Mouse (Mus musculus) CH12.LX (cell line): Measurements from ENCODE around the gene Npas3. TPM values are rescaled to one million over a fixed set of nuclear protein-coding genes. Genes with fewer than 3 reads are reported as not detected.

ENCODE experiments used
- DNase-seq: peaks from one replicate; pipeline ENCODE4 v3.0.0-alpha.2; 2013; ENCODE audit errors: extremely low read depth
- H3K27ac ChIP-seq: 2 replicates; pipeline ENCODE4 v1.5.1; 2012; ENCODE audit warnings: low read depth, mild to moderate bottlenecking, control low read depth, moderate library complexity; ENCODE audit not compliant: insufficient read depth
- H3K27me3 ChIP-seq: replicated peaks from 2 replicates; pipeline ENCODE3; 2012; ENCODE audit warnings: inconsistent platforms
- H3K36me3 ChIP-seq, 2 experiments: replicated peaks in 1 of 2; 2 replicates each; pipeline versions ENCODE3 to v1.6.1; 2012; ENCODE audit warnings: inconsistent platforms in 1 of 2, low read length in 1 of 2, mild to moderate bottlenecking in 1 of 2, mixed read lengths in 1 of 2, moderate library complexity in 1 of 2; ENCODE audit not compliant: control insufficient read depth in 1 of 2, insufficient read depth in 1 of 2
- H3K4me1 ChIP-seq, 2 experiments: 2 replicates each; pipeline ENCODE4 v1.6.1; 2012; ENCODE audit warnings: inconsistent platforms in 1 of 2, moderate library complexity in 1 of 2; ENCODE audit not compliant: insufficient read depth in 2 of 2, control insufficient read depth in 1 of 2
- H3K4me2 ChIP-seq: 2 replicates; pipeline ENCODE4 v1.6.1; 2012; ENCODE audit warnings: low read depth, mild to moderate bottlenecking, control low read depth; ENCODE audit not compliant: poor library complexity, insufficient read depth, severe bottlenecking
- H3K4me3 ChIP-seq, 3 experiments: fragments of 150-350 bp in 1 of 3; sonication (generic) in 1 of 3; replicated peaks in 1 of 3; 2 replicates each; pipeline versions ENCODE3 to v1.5.1; 2011 to 2012; ENCODE audit warnings: low read depth in 2 of 3, low read length in 2 of 3, mild to moderate bottlenecking in 2 of 3, moderate library complexity in 2 of 3, control low read depth in 1 of 3, improper control_type of control experiment in 1 of 3, inconsistent platforms in 1 of 3, mixed read lengths in 1 of 3; ENCODE audit not compliant: poor library complexity in 1 of 3
- H3K79me2 ChIP-seq: replicated peaks from 2 replicates; pipeline ENCODE4 v1.6.1; 2012; ENCODE audit warnings: mild to moderate bottlenecking, moderate library complexity; ENCODE audit not compliant: control insufficient read depth, poor library complexity, insufficient read depth, severe bottlenecking; ENCODE audit errors: extremely low read depth
- H3K9ac ChIP-seq: 2 replicates; pipeline ENCODE4 v1.6.1; 2012; ENCODE audit warnings: low read depth, mild to moderate bottlenecking, control low read depth, moderate library complexity; ENCODE audit not compliant: insufficient read depth
- H3K9me3 ChIP-seq: replicated peaks from 2 replicates; pipeline ENCODE3; 2012; ENCODE audit warnings: low read length, inconsistent platforms, mixed read lengths
- CHD2 ChIP-seq: IDR thresholded peaks from 2 replicates; pipeline ENCODE4 v1.6.1; 2011; ENCODE audit warnings: low read length, improper control_type of control experiment
- EP300 ChIP-seq: IDR thresholded peaks from 2 replicates; pipeline ENCODE4 v1.6.1; 2011; ENCODE audit warnings: low read length, improper control_type of control experiment
- GABPA ChIP-seq: IDR thresholded peaks from 2 replicates; pipeline ENCODE4 v1.6.1; 2012; ENCODE audit warnings: low read depth, low read length, improper control_type of control experiment, inconsistent platforms; ENCODE audit not compliant: insufficient replicate concordance
- JUN ChIP-seq: IDR thresholded peaks from 2 replicates; pipeline ENCODE4 v1.6.1; 2011; ENCODE audit warnings: low read depth, mild to moderate bottlenecking, low read length, improper control_type of control experiment, moderate library complexity; ENCODE audit not compliant: insufficient read depth
- JUND ChIP-seq: conservative IDR thresholded peaks from 2 replicates; pipeline ENCODE4 v1.6.1; 2011; ENCODE audit warnings: low read depth, low read length, improper control_type of control experiment
- KAT2A ChIP-seq: IDR thresholded peaks from 2 replicates; pipeline ENCODE4 v1.6.1; 2012; ENCODE audit warnings: low read length, improper control_type of control experiment, inconsistent platforms; ENCODE audit not compliant: insufficient replicate concordance
- MEF2A ChIP-seq: IDR thresholded peaks from 2 replicates; pipeline ENCODE4 v1.6.1; 2014; ENCODE audit warnings: low read depth, mild to moderate bottlenecking, inconsistent platforms, low read length, improper control_type of control experiment, borderline replicate concordance
- POLR2A ChIP-seq: IDR thresholded peaks from 2 replicates; pipeline ENCODE4 v1.6.1; 2011; ENCODE audit warnings: low read depth, mild to moderate bottlenecking, improper control_type of control experiment, low read length
- RAD21 ChIP-seq: IDR thresholded peaks from 2 replicates; pipeline ENCODE4 v1.6.1; 2011; ENCODE audit warnings: low read depth, mild to moderate bottlenecking, low read length, improper control_type of control experiment, moderate library complexity
- SIN3A ChIP-seq: IDR thresholded peaks from 2 replicates; pipeline ENCODE4 v1.6.1; 2012; ENCODE audit warnings: low read length, improper control_type of control experiment, inconsistent platforms
- SMC3 ChIP-seq: IDR thresholded peaks from 2 replicates; pipeline ENCODE4 v1.6.1; 2011; ENCODE audit warnings: low read depth, low read length, improper control_type of control experiment
- UBTF ChIP-seq: IDR thresholded peaks from 2 replicates; pipeline ENCODE4 v1.6.1; 2012; ENCODE audit warnings: low read depth, mild to moderate bottlenecking, inconsistent platforms, low read length, improper control_type of control experiment, moderate library complexity
- USF1 ChIP-seq: IDR thresholded peaks from 2 replicates; pipeline ENCODE4 v1.6.1; 2014; ENCODE audit warnings: low read depth, mild to moderate bottlenecking, inconsistent platforms, low read length, improper control_type of control experiment
- ZNF384 ChIP-seq: IDR thresholded peaks from 2 replicates; pipeline ENCODE4 v1.6.1; 2012; ENCODE audit warnings: low read depth, low read length, improper control_type of control experiment, inconsistent platforms
- dilution Hi-C: fragments of 300-500 bp; cut with MboI; formaldehyde crosslinking; loops from 2 replicates; pipeline ENCODE4 v1.14.3; 2020; ENCODE audit warnings: low sequenced_read_pairs; ENCODE audit not compliant: extremely low pct_unique_long_range_greater_than_20kb, extremely low pct_ligation_motif_present
- in situ Hi-C: fragments of 300-500 bp; cut with MboI; formaldehyde crosslinking; loops from 3 replicates; pipeline ENCODE4 v1.14.3; 2019; ENCODE audit warnings: low sequenced_read_pairs, low pct_ligation_motif_present, low pct_unique_long_range_greater_than_20kb, mixed read lengths
- polyA plus RNA-seq: library from polyadenylated mRNA; unstranded; fragments of >175 nt; gene quantifications from 2 replicates; pipeline ENCODE4 v1.2.1, GENCODE M21; 2012; ENCODE audit warnings: low read depth; ENCODE audit not compliant: insufficient read length
- total RNA-seq, 2 experiments: library from RNA; depleted of rRNA; stranded (reverse); fragments of 300-350 nt in 1 of 2; fragments of >200 nt in 1 of 2; gene quantifications; 2 replicates each; pipeline ENCODE4 v1.2.3; 2012 to 2014

Npas3 gene
- total and polyA plus RNA-seq, 3 experiments, result 0.13 TPM; not detected in 1

GRCm38 (mm10) chr12:53252213-53252571, 3.7 kb downstream of the Npas3 start:
- Histone ChIP-seq H3K27me3 (no peaks in the 10 kb centered on the region), H3K9me3 (peaks cover 4% of the 10 kb centered on the region), H3K4me2 (peak overlapping the region; percentile 69), H3K27ac (no peak overlapping the region), H3K4me3 (peak overlapping the region in 2 of 3 experiments; percentile 72 to 82), H3K36me3 (no peaks in the 10 kb centered on the region), H3K79me2 (no peaks in the 10 kb centered on the region), H3K9ac (peak overlapping the region; percentile 98), H3K4me1 (peaks cover 0 to 36% of the 10 kb centered on the region in 2 experiments; a peak in 2 of 4 replicates)
- in situ Hi-C loops, result no loop called here
- TF ChIP-seq RAD21, result no peak
- peak; percentile 33; the same call in 1 of the 2 replicates for TF ChIP-seq CHD2
- no peak for TF ChIP-seq MEF2A
- DNase-seq, result peak; percentile 14
- dilution Hi-C loops, result no loop called here

DNA sequence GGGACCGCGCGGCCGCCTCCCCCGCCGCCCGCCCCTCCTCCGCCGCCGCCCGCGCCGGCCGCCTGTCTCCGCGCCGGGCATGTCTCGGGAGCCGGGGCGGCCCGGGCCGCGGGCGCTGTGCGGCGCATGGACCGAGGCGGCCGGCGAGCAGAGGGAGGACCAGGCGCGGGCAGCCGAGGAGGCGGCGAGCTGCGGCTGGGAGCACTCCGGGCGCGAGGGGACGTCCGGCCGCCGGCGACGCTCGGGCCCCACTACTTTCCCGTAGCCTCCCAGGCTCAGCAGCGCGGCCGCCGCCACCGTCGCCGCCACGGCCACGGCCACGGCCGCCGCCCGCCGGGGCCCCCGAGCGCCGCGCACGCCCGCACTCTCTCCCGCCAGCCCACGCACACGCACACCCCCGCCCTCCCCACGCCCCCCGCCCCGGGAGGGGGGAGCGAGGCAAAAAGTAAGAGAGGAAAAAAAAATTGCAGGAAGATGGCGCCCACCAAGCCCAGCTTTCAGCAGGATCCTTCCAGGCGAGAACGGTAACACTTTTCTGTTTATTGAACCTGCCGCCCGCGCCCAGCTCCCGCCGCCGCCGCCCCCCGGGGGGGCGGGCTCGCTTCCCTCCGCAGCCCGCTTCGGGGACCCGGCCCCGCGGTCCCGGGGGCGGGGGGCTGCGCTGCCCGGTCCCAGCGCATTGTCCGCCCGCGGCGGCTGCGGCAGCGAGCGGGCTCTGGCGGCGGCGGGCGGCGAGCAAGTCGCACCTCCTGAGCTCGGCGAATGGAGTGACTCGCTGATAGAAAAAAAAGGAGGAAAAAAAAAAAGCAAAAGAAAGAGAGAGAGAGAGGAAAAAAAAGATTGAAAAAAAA, 4.3 kb downstream of the Npas3 start:
- Histone ChIP-seq H3K36me3 (no peaks in the 10 kb centered on the region), H3K4me2 (peak overlapping the region; percentile 93), H3K79me2 (no peaks in the 10 kb centered on the region), H3K4me1 (peaks cover 0 to 36% of the 10 kb centered on the region in 2 experiments; a peak in 2 of 4 replicates), H3K9me3 (peaks cover 4% of the 10 kb centered on the region), H3K27ac (no peak overlapping the region), H3K27me3 (no peaks in the 10 kb centered on the region), H3K9ac (peak overlapping the region; percentile 98), H3K4me3 (peak overlapping the region; percentile 32 to 82 (median 72))
- dilution Hi-C loops, result no loop called here
- DNase-seq, result peak; percentile 19
- TF ChIP-seq KAT2A, result no peak
- no peak for TF ChIP-seq USF1
- no peak for TF ChIP-seq POLR2A
- TF ChIP-seq ZNF384, result peak; percentile 83
- no peak for TF ChIP-seq JUN
- TF ChIP-seq EP300, result no peak
- peak; percentile 63; the same call in 1 of the 2 replicates for TF ChIP-seq UBTF
- in situ Hi-C loops, result no loop called here

- H3K4me3 ChIP-seq, result peak overlapping the region; percentile 22 to 53 (median 52)
- in situ Hi-C loops, result no loop called here
These were observed 5.1 kb downstream of the Npas3 start for GRCm38 (mm10) chr12:53253461-53254159.

More at GRCm38 (mm10) chr12:53253461-53254159, 5.1 kb downstream of the Npas3 start:
- Histone ChIP-seq H3K9ac (peak overlapping the region; percentile 98), H3K4me2 (peak overlapping the region; percentile 93), H3K36me3 (no peaks in the 10 kb centered on the region), H3K27me3 (no peaks in the 10 kb centered on the region), H3K9me3 (peaks cover under 1% of the 10 kb centered on the region), H3K27ac (no peak overlapping the region), H3K79me2 (no peaks in the 10 kb centered on the region), H3K4me1 (peaks cover 0 to 36% of the 10 kb centered on the region in 2 experiments; a peak in 2 of 4 replicates)
- dilution Hi-C loops, result no loop called here
- no peak for TF ChIP-seq GABPA
- TF ChIP-seq KAT2A, result no peak
- no peak for TF ChIP-seq JUND
- peak; percentile 62; the same call in 1 of the 2 replicates for TF ChIP-seq SIN3A
- TF ChIP-seq SMC3, result no peak
- peak; percentile 63 for DNase-seq
